In genomic region chr12:24592956-24593672, GRCm38 (mm10) we compare ENCODE assay signal across 8 mouse cellular contexts. TPM values are rescaled to one million over a fixed set of nuclear protein-coding genes. Genes with fewer than 3 reads are reported as not detected.
DNase-seq lines count a peak whose midpoint lies in the region; ATAC-seq and TF ChIP-seq lines count a peak whose summit lies in the region.

No protein-coding gene starts in this region.

- H3K27me3 ChIP-seq in forebrain, postnatal 0 days (ENCODE audit: insufficient read depth, low read length): no peaks in the 10 kb centered on the region
- no peaks in the 10 kb centered on the region for H3K27me3 ChIP-seq in hindbrain, embryonic 10.5 days (ENCODE audit: insufficient read depth, poor library complexity, severe bottlenecking)

- no peak for TF ChIP-seq CTCF in forebrain, postnatal 0 days (IDR thresholded peaks at IDR 0.05; ENCODE audit: low read depth)

- WGBS in forebrain, postnatal 0 days: 19% methylated on average over 22 of the region's 22 CpGs
- WGBS in hindbrain, embryonic 10.5 days: 19% methylated on average over 22 of the region's 22 CpGs

- peaks cover 5% of the 10 kb centered on the region; the same call in 1 of the 2 replicates for H3K4me1 ChIP-seq in forebrain, postnatal 0 days (ENCODE audit: insufficient read depth)
- H3K4me1 ChIP-seq in hindbrain, embryonic 10.5 days (replicated peaks): peaks cover 18% of the 10 kb centered on the region

- H3K27ac ChIP-seq in forebrain, postnatal 0 days (ENCODE audit: low read depth, low read length): no peak overlapping the region
- H3K27ac ChIP-seq in hindbrain, embryonic 10.5 days: peak overlapping the region; percentile 69; the same call in 1 of the 2 replicates

- DNase-seq in B cell, adult 2 months: peak; percentile 70 to 72
- DNase-seq in adrenal gland, adult 8-10 months: peak; percentile 75
- DNase-seq in forebrain, postnatal 0 days: no peak
- DNase-seq in hindbrain, embryonic 10.5 days (ENCODE audit: low spot score): peak; percentile 30
- DNase-seq in layer of hippocampus, postnatal 10 days (ENCODE audit: low spot score in 2 of 2): peak; percentile 50 to 61
- peak; percentile 82 to 83 for DNase-seq in lung, postnatal 4 days
- DNase-seq in ovary, postnatal 36 days (ENCODE audit: low spot score): peak; percentile 79
- DNase-seq in thymus, postnatal 25 days: peak; percentile 79

- peak overlapping the region; percentile 29 for H3K4me2 ChIP-seq in forebrain, postnatal 0 days (ENCODE audit: low read depth)

- H3K36me3 ChIP-seq in forebrain, postnatal 0 days (ENCODE audit: insufficient read depth): no peaks in the 10 kb centered on the region
- no peaks in the 10 kb centered on the region for H3K36me3 ChIP-seq in hindbrain, embryonic 10.5 days

- ATAC-seq in forebrain, postnatal 0 days: peak; percentile 48; the same call in 1 of the 2 replicates

- no peak overlapping the region for H3K9ac ChIP-seq in forebrain, postnatal 0 days

- H3K4me3 ChIP-seq in forebrain, postnatal 0 days (ENCODE audit: low read depth, low read length): no peak overlapping the region
- peak overlapping the region; percentile 39 for H3K4me3 ChIP-seq in hindbrain, embryonic 10.5 days

- no peaks in the 10 kb centered on the region for H3K9me3 ChIP-seq in forebrain, postnatal 0 days (ENCODE audit: low read length)
- H3K9me3 ChIP-seq in hindbrain, embryonic 10.5 days: no peaks in the 10 kb centered on the region

RNA-seq across cellular contexts. Expression of gene Grhl1, which starts 21.0 kb away (rescaled TPM):
- total RNA-seq in adrenal gland, adult 8-10 months (2022): under 1 TPM; 0.46 to 0.73 (median 0.59) TPM
- 2.7 and 2.9 TPM in 2 replicates for total RNA-seq in forebrain, postnatal 0 days (2014; rRNA removed)
- polyA plus RNA-seq in forebrain, postnatal 0 days (2015; fragmentation: Nextera tagmentation; extraction: Ambion mirVana): 1.3 and 2.3 TPM in 2 replicates
- 0.21 and 0.58 TPM in 2 replicates for polyA plus RNA-seq in hindbrain, embryonic 10.5 days (2016; fragmentation: Nextera tagmentation; extraction: Ambion mirVana)
- total RNA-seq in layer of hippocampus, postnatal 10 days (2021): 10 to 100 TPM; 16.4 to 17.2 TPM

RNA-seq across cellular contexts. Expression of gene Klf11, which starts 58.0 kb away (rescaled TPM):
- 10 to 100 TPM; 10.9 to 15.3 (median 13.7) TPM for total RNA-seq in adrenal gland, adult 8-10 months (2022)
- 27.3 and 30.7 TPM in 2 replicates for total RNA-seq in forebrain, postnatal 0 days (2014; rRNA removed)
- 20.4 and 22.9 TPM in 2 replicates for polyA plus RNA-seq in forebrain, postnatal 0 days (2015; fragmentation: Nextera tagmentation; extraction: Ambion mirVana)
- polyA plus RNA-seq in hindbrain, embryonic 10.5 days (2016; fragmentation: Nextera tagmentation; extraction: Ambion mirVana): 13.2 and 14.0 TPM in 2 replicates
- total RNA-seq in layer of hippocampus, postnatal 10 days (2021): 1 to 10 TPM; 7.4 to 8.3 TPM
